Mouse (Mus musculus): ENCODE measurements around the gene Atg5.

GRCm38 (mm10) chr10:44374678-44375077, 106.5 kb downstream of the Atg5 start:
- no peak for TF ChIP-seq CTCF (IDR thresholded peaks at IDR 0.05; ENCODE audit: extremely low read depth, insufficient read depth, low read length)
- no peak for TF ChIP-seq POLR2A (IDR thresholded peaks at IDR 0.05; ENCODE audit: extremely low read depth, insufficient read depth, low read length)
